Mouse (Mus musculus) heart, postnatal 0 days (tissue): ENCODE data around the gene Chsy1.

Experiments used
- CTCF ChIP-seq: IDR thresholded peaks from 2 replicates; pipeline ENCODE4 v1.5.1; 2016; ENCODE audit warnings: antibody characterized with exemption, control low read depth, low read depth
- EP300 ChIP-seq: IDR thresholded peaks from 2 replicates; pipeline ENCODE4 v1.6.1; 2016; ENCODE audit warnings: antibody characterized with exemption, low read depth

DNA sequence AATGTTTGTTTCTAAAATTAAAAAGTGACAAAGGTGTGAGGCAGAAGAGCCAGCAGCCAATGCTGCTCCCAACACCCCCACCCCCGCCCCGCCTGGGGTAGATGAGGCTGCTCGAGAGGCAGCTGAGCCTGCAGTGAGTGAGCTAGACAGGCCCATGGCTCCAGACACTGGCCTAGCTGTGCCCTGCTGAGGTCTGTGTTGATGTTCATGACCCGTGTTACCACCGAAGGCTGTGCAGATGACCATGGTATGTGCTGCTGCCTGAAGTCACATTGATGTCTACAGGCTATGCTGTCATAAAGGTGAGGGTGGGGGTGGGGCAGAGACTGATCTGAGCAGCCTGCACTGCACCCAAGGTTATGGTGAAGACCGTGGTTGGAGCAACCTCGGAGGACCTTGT is 10.5 kb upstream of the Chsy1 start:
- no peak for TF ChIP-seq CTCF
- no peak for TF ChIP-seq EP300
